Mouse (Mus musculus) neural tube, embryonic 11.5 days (tissue): ENCODE data around the gene Dusp14. TPM values are rescaled to one million over a fixed set of nuclear protein-coding genes. Genes with fewer than 3 reads are reported as not detected.

Experiments used
- ATAC-seq: fragments of 200-750 bp; cut with Nextera tagmentation; 2 replicates; pipeline ENCODE4 v1.8.0; 2017; ENCODE audit warnings: moderate number of reproducible peaks, mild to moderate bottlenecking, moderate TSS enrichment, moderate library complexity; ENCODE audit not compliant: insufficient read depth, low FRiP score, low TSS enrichment
- DNase-seq: peaks from one replicate; pipeline ENCODE4 v3.0.0-alpha.2; 2015; ENCODE audit warnings: low spot score
- H3K27ac ChIP-seq: fragments of 300-500 bp; sonication (generic); 2 replicates; pipeline ENCODE4 v1.5.1; 2014; ENCODE audit warnings: low read depth, mild to moderate bottlenecking, low read length
- H3K27me3 ChIP-seq: fragments of 300-500 bp; sonication (generic); 2 replicates; pipeline ENCODE4 v1.6.1; 2014; ENCODE audit warnings: mild to moderate bottlenecking, low read length, mixed read lengths; ENCODE audit not compliant: control insufficient read depth, insufficient read depth
- H3K36me3 ChIP-seq: fragments of 300-500 bp; sonication (generic); 2 replicates; pipeline ENCODE4 v1.6.1; 2014; ENCODE audit warnings: mild to moderate bottlenecking, low read length, moderate library complexity, mixed read lengths; ENCODE audit not compliant: control insufficient read depth, insufficient read depth
- H3K4me1 ChIP-seq: fragments of 300-500 bp; sonication (generic); 2 replicates; pipeline ENCODE4 v1.6.1; 2014; ENCODE audit warnings: low read length, mixed read lengths; ENCODE audit not compliant: control insufficient read depth, insufficient read depth
- H3K4me2 ChIP-seq: fragments of 300-500 bp; sonication (generic); 2 replicates; pipeline ENCODE4 v1.6.1; 2014; ENCODE audit warnings: low read depth, mild to moderate bottlenecking, moderate library complexity
- H3K4me3 ChIP-seq: fragments of 300-500 bp; sonication (generic); 2 replicates; pipeline ENCODE4 v1.5.1; 2014; ENCODE audit warnings: low read depth, low read length
- H3K9ac ChIP-seq: fragments of 300-500 bp; sonication (generic); 2 replicates; pipeline ENCODE4 v1.6.1; 2014; ENCODE audit warnings: mild to moderate bottlenecking, low read length
- H3K9me3 ChIP-seq: fragments of 300-500 bp; sonication (generic); 2 replicates; pipeline ENCODE4 v1.6.1; 2016; ENCODE audit warnings: low read length; ENCODE audit not compliant: control insufficient read depth
- WGBS: fragments of 180-500 bp; shearing (Covaris S2); extraction: QIAGEN DNeasy Blood & Tissue Kit; methylation state at CpG from one replicate; pipeline ENCODE4 v1.1.7; 2014; 5-methylcytosine and 5-hydroxymethylcytosine counted together
- polyA plus RNA-seq: library from polyadenylated mRNA; unstranded; fragments of >200 nt; fragmentation: Nextera tagmentation; extraction: Ambion mirVana; gene quantifications from 2 replicates; pipeline ENCODE4 v1.2.1, GENCODE M21; 2014

The Dusp14 gene
- polyA plus RNA-seq, 1 experiment from 2014 or later, result 13.1 TPM

DNA sequence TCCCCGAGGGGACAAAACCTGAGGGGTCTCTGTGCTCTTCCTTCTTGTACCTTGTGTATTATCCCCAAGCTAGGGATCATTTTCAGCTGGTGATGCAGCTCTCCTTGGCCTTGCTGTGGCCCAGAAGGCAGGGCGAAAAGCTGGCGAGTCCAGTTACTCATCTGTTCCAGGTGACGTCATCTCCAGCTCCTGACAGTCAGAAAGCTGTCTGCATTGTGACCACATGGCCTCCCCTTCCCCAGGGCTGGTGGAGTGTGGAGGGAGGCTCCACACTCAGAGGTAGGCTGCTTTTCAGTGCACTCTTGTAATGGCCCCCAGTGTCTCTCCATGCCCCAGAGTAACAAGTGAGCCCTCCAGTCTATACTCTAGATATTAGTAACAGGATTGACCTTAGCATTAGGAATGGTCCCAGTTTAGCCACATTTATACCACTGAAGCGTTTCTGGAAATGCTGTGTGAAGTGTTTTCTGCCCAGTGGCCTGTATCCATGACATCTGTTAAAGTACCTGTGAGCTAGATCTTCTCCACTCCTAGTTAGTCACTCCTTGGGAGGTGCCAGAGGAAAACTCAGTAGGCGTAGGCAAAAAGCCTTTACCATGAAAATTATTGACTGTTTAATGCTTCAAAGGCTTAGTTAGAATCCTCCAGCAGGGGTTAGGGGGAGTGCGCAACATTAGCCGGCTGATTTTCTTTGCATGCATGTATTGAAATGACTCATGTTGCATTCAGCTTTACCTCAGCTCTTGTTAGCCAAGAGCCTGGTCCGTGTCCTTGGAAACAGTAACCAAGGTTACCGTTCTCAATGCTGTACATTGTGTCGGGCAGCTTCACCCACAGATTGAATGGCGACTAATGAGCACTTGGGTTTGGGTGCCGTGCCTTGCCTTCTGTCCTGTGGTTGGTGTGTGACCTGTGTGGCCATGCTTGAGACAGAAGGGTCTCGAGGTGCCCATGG lies 26.0 kb downstream of the Dusp14 start:
- peaks cover 2% of the 10 kb centered on the region; the same call in 1 of the 2 replicates for H3K36me3 ChIP-seq
- H3K9me3 ChIP-seq, result no peaks in the 10 kb centered on the region
- H3K27me3 ChIP-seq, result no peaks in the 10 kb centered on the region
- H3K27ac ChIP-seq, result peak overlapping the region; percentile 53
- H3K4me3 ChIP-seq, result no peak overlapping the region
- ATAC-seq (peak; percentile 90), DNase-seq (peak; percentile 78)
- H3K4me2 ChIP-seq, result no peak overlapping the region
- peaks cover 16% of the 10 kb centered on the region for H3K4me1 ChIP-seq
- 40% methylated on average over 14 of the region's 14 CpGs for WGBS
- no peak overlapping the region for H3K9ac ChIP-seq

DNA sequence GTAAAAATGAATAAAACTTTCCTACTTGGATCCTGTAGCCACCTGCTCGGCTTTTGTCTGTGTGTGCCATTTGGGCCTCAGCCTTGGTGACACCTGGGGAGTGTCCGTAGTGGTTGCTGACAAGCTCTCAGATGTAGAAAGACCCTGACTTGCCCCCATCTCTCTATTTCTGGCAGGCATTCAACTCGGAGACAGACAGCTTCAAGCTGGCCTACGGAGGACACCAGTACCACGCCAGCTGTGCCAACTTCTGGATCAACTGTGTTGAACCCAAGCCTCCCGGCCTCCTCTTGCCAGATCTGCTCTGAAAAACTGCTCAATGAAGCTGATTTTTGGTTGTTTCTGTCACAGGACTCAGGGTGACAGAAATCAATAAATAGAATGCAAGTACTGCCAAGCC lies 28.4 kb downstream of the Dusp14 start:
- Histone ChIP-seq H3K9ac (no peak overlapping the region), H3K27me3 (no peaks in the 10 kb centered on the region), H3K27ac (no peak overlapping the region), H3K4me2 (no peak overlapping the region), H3K9me3 (no peaks in the 10 kb centered on the region), H3K4me3 (no peak overlapping the region), H3K4me1 (peaks cover 15% of the 10 kb centered on the region), H3K36me3 (peaks cover 2% of the 10 kb centered on the region; the same call in 1 of the 2 replicates)
- WGBS, result 84% methylated on average over 6 of the region's 6 CpGs
- DNase-seq, result no peak
- no peak for ATAC-seq

DNA sequence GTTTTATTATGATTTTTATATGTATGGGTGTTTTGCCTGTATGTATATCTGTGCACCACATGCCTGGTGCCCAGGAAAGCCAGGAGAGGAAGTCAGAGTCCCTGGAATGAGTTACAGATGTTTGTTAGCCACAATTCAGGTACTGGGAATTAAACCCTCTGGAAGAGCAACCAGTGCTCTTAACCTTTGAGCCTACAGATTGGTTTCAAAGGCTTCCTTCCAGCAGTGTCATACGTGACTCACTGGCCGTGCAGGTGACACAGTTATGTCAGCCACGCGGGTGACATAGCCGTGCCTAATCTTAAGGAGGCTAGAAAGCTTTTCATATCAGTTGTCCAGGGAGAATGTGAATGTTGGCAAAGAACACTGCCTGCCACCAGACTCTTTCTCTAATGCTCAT lies 35.4 kb downstream of the Dusp14 start:
- H3K4me3 ChIP-seq, result no peak overlapping the region
- H3K9me3 ChIP-seq, result no peaks in the 10 kb centered on the region
- no peak for DNase-seq
- ATAC-seq, result no peak
- H3K36me3 ChIP-seq, result no peaks in the 10 kb centered on the region
- H3K4me1 ChIP-seq, result no peaks in the 10 kb centered on the region
- no peaks in the 10 kb centered on the region for H3K27me3 ChIP-seq
- WGBS, result 82% methylated on average over 5 of the region's 5 CpGs
- H3K9ac ChIP-seq, result no peak overlapping the region
- H3K4me2 ChIP-seq, result no peak overlapping the region
- H3K27ac ChIP-seq, result no peak overlapping the region

DNA sequence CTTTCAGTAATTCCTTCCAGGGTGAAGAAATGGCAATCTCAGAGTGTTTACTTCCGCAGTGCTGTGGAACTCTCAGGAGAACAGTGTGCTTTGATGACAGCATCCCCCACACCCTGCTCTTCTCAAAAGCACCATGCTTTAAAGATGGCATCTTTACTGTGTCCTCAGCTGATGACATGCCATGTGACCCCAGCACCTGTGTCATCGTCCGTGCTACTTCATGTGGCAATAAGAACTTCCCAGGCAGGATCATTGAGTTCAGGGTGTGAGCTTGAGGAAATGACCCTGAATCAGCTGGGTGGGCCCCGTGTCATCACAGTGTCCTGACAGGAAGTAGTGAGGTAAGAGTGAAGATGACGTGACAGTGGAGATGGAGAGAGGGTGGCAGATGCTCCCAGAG lies 36.5 kb downstream of the Dusp14 start:
- no peak overlapping the region for H3K9ac ChIP-seq
- H3K36me3 ChIP-seq, result 0 out of 2 replicates have a peak, but pooled peaks cover 2% of the 10 kb centered on the region
- H3K4me1 ChIP-seq, result no peaks in the 10 kb centered on the region
- WGBS, result 88% methylated on average over 5 of the region's 5 CpGs
- no peak overlapping the region for H3K4me2 ChIP-seq
- no peak overlapping the region for H3K4me3 ChIP-seq
- DNase-seq, result no peak
- no peak for ATAC-seq
- H3K27me3 ChIP-seq, result no peaks in the 10 kb centered on the region
- no peaks in the 10 kb centered on the region for H3K9me3 ChIP-seq
- no peak overlapping the region for H3K27ac ChIP-seq

DNA sequence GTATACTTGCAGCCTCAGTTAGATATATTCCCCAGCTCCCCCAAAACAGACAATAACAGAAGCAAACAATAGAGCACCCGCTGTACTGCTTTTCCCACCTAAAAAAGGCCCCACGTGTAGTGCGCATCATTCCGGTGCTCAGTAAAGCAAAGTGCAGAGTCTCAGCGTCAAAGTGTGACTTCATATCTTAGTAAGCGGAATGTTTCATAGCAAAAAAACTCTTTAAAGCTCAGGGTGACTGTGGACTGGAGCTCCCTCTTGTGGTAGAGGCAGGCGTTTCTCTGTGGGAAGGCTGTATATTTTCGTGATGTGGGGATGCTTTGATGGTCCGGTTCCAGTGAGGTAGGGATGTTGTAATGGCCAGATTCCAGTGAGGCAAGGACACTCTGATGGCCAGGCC lies 37.1 kb downstream of the Dusp14 start:
- ATAC-seq (no peak), DNase-seq (peak; percentile 44)
- Histone ChIP-seq H3K4me2 (no peak overlapping the region), H3K9me3 (no peaks in the 10 kb centered on the region), H3K27me3 (no peaks in the 10 kb centered on the region), H3K4me1 (no peaks in the 10 kb centered on the region), H3K4me3 (no peak overlapping the region), H3K27ac (no peak overlapping the region), H3K36me3 (peaks cover 2% of the 10 kb centered on the region; the same call in 1 of the 2 replicates), H3K9ac (no peak overlapping the region)
- 57% methylated on average over 9 of the region's 9 CpGs for WGBS

DNA sequence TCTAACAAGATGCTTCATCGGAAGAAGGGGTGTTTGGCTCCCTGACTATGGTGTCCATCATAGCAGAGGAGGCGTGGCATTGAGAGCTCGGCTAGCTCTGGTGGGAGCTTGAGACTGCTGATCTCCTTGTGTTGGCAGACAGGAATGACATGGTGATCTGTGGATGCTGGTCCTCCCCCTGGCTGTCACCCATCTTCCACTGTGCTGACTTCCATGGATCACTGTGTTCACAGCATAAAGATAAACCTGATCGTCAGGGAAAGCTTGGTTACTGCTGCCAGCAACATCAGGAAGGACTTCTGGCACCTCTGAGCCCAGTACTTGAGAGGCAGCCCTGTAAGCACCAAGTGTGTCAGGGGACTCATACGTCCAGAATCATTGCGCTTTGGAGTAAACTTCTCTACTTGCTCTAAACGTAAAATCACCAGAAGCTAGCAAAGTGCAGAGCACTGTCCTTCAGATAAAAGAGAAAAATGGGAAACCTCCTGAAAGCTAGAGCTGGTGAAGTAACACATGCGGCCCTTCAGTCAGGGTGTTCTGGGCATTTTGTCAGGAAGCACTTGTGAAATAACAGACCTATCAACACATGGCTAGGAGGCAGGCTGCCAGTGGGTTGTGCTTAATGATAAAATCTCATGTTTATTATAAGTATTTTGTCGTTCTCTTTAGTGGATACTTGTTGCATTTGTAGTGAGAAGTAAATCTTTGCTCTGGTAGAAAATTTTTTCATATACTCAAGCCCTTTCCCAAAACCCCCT lies 40.6 kb downstream of the Dusp14 start:
- Histone ChIP-seq H3K36me3 (peaks cover 8% of the 10 kb centered on the region), H3K27ac (no peak overlapping the region), H3K4me1 (no peaks in the 10 kb centered on the region), H3K4me3 (no peak overlapping the region), H3K4me2 (no peak overlapping the region), H3K9ac (no peak overlapping the region), H3K27me3 (no peaks in the 10 kb centered on the region), H3K9me3 (no peaks in the 10 kb centered on the region)
- ATAC-seq (no peak), DNase-seq (no peak)
- 87% methylated on average over 9 of the region's 9 CpGs for WGBS

GRCm38 (mm10) chr11:84027231-84027630 lies 41.8 kb downstream of the Dusp14 start:
- Histone ChIP-seq H3K27ac (no peak overlapping the region), H3K36me3 (peaks cover 8% of the 10 kb centered on the region), H3K4me1 (no peaks in the 10 kb centered on the region), H3K4me2 (no peak overlapping the region), H3K27me3 (no peaks in the 10 kb centered on the region), H3K4me3 (no peak overlapping the region), H3K9ac (no peak overlapping the region), H3K9me3 (no peaks in the 10 kb centered on the region)
- DNase-seq (no peak), ATAC-seq (no peak)
- 96% methylated on average over 5 of the region's 5 CpGs for WGBS

- no peak overlapping the region for H3K9ac ChIP-seq
- no peaks in the 10 kb centered on the region for H3K27me3 ChIP-seq
- no peak overlapping the region for H3K4me2 ChIP-seq
- WGBS, result 85% methylated on average over 7 of the region's 7 CpGs
- peaks cover 5% of the 10 kb centered on the region; the same call in 1 of the 2 replicates for H3K36me3 ChIP-seq
- H3K4me3 ChIP-seq, result no peak overlapping the region
- H3K27ac ChIP-seq, result no peak overlapping the region
- no peak for ATAC-seq
- 0 out of 2 replicates have a peak, but pooled peaks cover 4% of the 10 kb centered on the region for H3K4me1 ChIP-seq
- no peaks in the 10 kb centered on the region for H3K9me3 ChIP-seq
- no peak for DNase-seq
Observed at GRCm38 (mm10) chr11:84016810-84017508, 52.1 kb downstream of the Dusp14 start.
